Mouse (Mus musculus): ENCODE measurements around the gene Cd69. TPM values are rescaled to one million over a fixed set of nuclear protein-coding genes. Genes with fewer than 3 reads are reported as not detected.

Cd69 gene
- polyA plus RNA-seq (2015; fragmentation: Nextera tagmentation; extraction: Ambion mirVana), result 0.13 and 0.56 TPM in 2 replicates

GRCm38 (mm10) chr6:129275220-129275619 lies at the start of gene Cd69:
Cd69 (minus strand) TSS chr6:129275436.
- Histone ChIP-seq H3K4me2 (no peak within 1 kb of the TSS), H3K4me1 (no peaks in the 10 kb centered on the region), H3K36me3 (no peaks in the 10 kb centered on the region), H3K9ac (no peak within 1 kb of the TSS), H3K27me3 (no peaks in the 10 kb centered on the region), H3K9me3 (no peaks in the 10 kb centered on the region), H3K4me3 (no peak within 1 kb of the TSS), H3K27ac (no peak within 1 kb of the TSS)
- WGBS, result 79% methylated on average over 9 of the region's 9 CpGs
- ATAC-seq (ENCODE audit: insufficient number of reproducible peaks, low FRiP score, low TSS enrichment, low read depth), result no peak

- H3K4me2 ChIP-seq, result no peak overlapping the region
- no peaks in the 10 kb centered on the region for H3K4me1 ChIP-seq
- no peak overlapping the region for H3K9ac ChIP-seq
- no peaks in the 10 kb centered on the region for H3K9me3 ChIP-seq
- ATAC-seq (ENCODE audit: insufficient number of reproducible peaks, low FRiP score, low TSS enrichment, low read depth), result no peak
- H3K4me3 ChIP-seq, result no peak overlapping the region
- H3K27ac ChIP-seq, result no peak overlapping the region
- no peaks in the 10 kb centered on the region for H3K27me3 ChIP-seq
- no peaks in the 10 kb centered on the region for H3K36me3 ChIP-seq
- 69% methylated on average over 4 of the region's 4 CpGs for WGBS
Measured at GRCm38 (mm10) chr6:129319331-129319730, 44.1 kb upstream of the Cd69 start.

- Histone ChIP-seq H3K4me3 (no peak overlapping the region), H3K4me2 (no peak overlapping the region), H3K36me3 (no peaks in the 10 kb centered on the region), H3K9ac (no peak overlapping the region), H3K27ac (no peak overlapping the region), H3K27me3 (no peaks in the 10 kb centered on the region), H3K4me1 (no peaks in the 10 kb centered on the region), H3K9me3 (no peaks in the 10 kb centered on the region)
- no peak for ATAC-seq (ENCODE audit: insufficient number of reproducible peaks, low FRiP score, low TSS enrichment, low read depth)
- WGBS, result 38% methylated on average over 1 of the region's 1 CpGs
Measured at GRCm38 (mm10) chr6:129318395-129318794, 43.2 kb upstream of the Cd69 start.

GRCm38 (mm10) chr6:129316463-129316862 lies 41.2 kb upstream of the Cd69 start:
- H3K36me3 ChIP-seq, result no peaks in the 10 kb centered on the region
- no peak overlapping the region for H3K27ac ChIP-seq
- no peak for ATAC-seq (ENCODE audit: insufficient number of reproducible peaks, low FRiP score, low TSS enrichment, low read depth)
- no peaks in the 10 kb centered on the region for H3K9me3 ChIP-seq
- no peak overlapping the region for H3K4me2 ChIP-seq
- WGBS, result 66% methylated on average over 2 of the region's 2 CpGs
- H3K9ac ChIP-seq, result no peak overlapping the region
- no peaks in the 10 kb centered on the region for H3K4me1 ChIP-seq
- H3K27me3 ChIP-seq, result no peaks in the 10 kb centered on the region
- H3K4me3 ChIP-seq, result no peak overlapping the region

- 83% methylated on average over 1 of the region's 1 CpGs for WGBS
- Histone ChIP-seq H3K9me3 (no peaks in the 10 kb centered on the region), H3K36me3 (no peaks in the 10 kb centered on the region), H3K4me1 (no peaks in the 10 kb centered on the region), H3K4me2 (no peak overlapping the region), H3K9ac (no peak overlapping the region), H3K4me3 (no peak overlapping the region), H3K27ac (no peak overlapping the region), H3K27me3 (no peaks in the 10 kb centered on the region)
- ATAC-seq (ENCODE audit: insufficient number of reproducible peaks, low FRiP score, low TSS enrichment, low read depth), result no peak
Measured at GRCm38 (mm10) chr6:129315698-129316097, 40.5 kb upstream of the Cd69 start.

- WGBS, result 79% methylated on average over 3 of the region's 3 CpGs
- no peaks in the 10 kb centered on the region for H3K36me3 ChIP-seq
- H3K4me1 ChIP-seq, result no peaks in the 10 kb centered on the region
- H3K4me3 ChIP-seq, result no peak overlapping the region
- no peak overlapping the region for H3K9ac ChIP-seq
- H3K9me3 ChIP-seq, result no peaks in the 10 kb centered on the region
- H3K4me2 ChIP-seq, result no peak overlapping the region
- no peak for ATAC-seq (ENCODE audit: insufficient number of reproducible peaks, low FRiP score, low TSS enrichment, low read depth)
- no peak overlapping the region for H3K27ac ChIP-seq
- no peaks in the 10 kb centered on the region for H3K27me3 ChIP-seq
Measured at GRCm38 (mm10) chr6:129314655-129315168, 39.5 kb upstream of the Cd69 start.

- H3K9me3 ChIP-seq, result no peaks in the 10 kb centered on the region
- H3K27ac ChIP-seq, result no peak overlapping the region
- ATAC-seq (ENCODE audit: insufficient number of reproducible peaks, low FRiP score, low TSS enrichment, low read depth), result no peak
- 56% methylated on average over 3 of the region's 3 CpGs for WGBS
- no peaks in the 10 kb centered on the region for H3K36me3 ChIP-seq
- no peak overlapping the region for H3K9ac ChIP-seq
- no peaks in the 10 kb centered on the region for H3K27me3 ChIP-seq
- no peaks in the 10 kb centered on the region for H3K4me1 ChIP-seq
- no peak overlapping the region for H3K4me2 ChIP-seq
- no peak overlapping the region for H3K4me3 ChIP-seq
Measured at GRCm38 (mm10) chr6:129312499-129312898, 37.3 kb upstream of the Cd69 start.

- Histone ChIP-seq H3K36me3 (no peaks in the 10 kb centered on the region), H3K4me2 (no peak overlapping the region), H3K4me1 (no peaks in the 10 kb centered on the region), H3K4me3 (no peak overlapping the region), H3K27me3 (no peaks in the 10 kb centered on the region), H3K9me3 (no peaks in the 10 kb centered on the region), H3K27ac (no peak overlapping the region), H3K9ac (no peak overlapping the region)
- WGBS, result 55% methylated on average over 1 of the region's 1 CpGs
- no peak for ATAC-seq (ENCODE audit: insufficient number of reproducible peaks, low FRiP score, low TSS enrichment, low read depth)
Measured at GRCm38 (mm10) chr6:129304180-129304579, 28.9 kb upstream of the Cd69 start.

GRCm38 (mm10) chr6:129288708-129289107 lies 13.5 kb upstream of the Cd69 start:
- no peak overlapping the region for H3K4me3 ChIP-seq
- no peak overlapping the region for H3K9ac ChIP-seq
- H3K27ac ChIP-seq, result no peak overlapping the region
- H3K4me1 ChIP-seq, result no peaks in the 10 kb centered on the region
- ATAC-seq (ENCODE audit: insufficient number of reproducible peaks, low FRiP score, low TSS enrichment, low read depth), result no peak
- no peaks in the 10 kb centered on the region for H3K27me3 ChIP-seq
- no peaks in the 10 kb centered on the region for H3K9me3 ChIP-seq
- no peak overlapping the region for H3K4me2 ChIP-seq
- no peaks in the 10 kb centered on the region for H3K36me3 ChIP-seq

GRCm38 (mm10) chr6:129284384-129285104 lies 9.3 kb upstream of the Cd69 start:
- no peak overlapping the region for H3K4me2 ChIP-seq
- no peaks in the 10 kb centered on the region for H3K27me3 ChIP-seq
- no peak overlapping the region for H3K9ac ChIP-seq
- no peak overlapping the region for H3K27ac ChIP-seq
- WGBS, result 64% methylated on average over 7 of the region's 7 CpGs
- no peak for ATAC-seq (ENCODE audit: insufficient number of reproducible peaks, low FRiP score, low TSS enrichment, low read depth)
- no peaks in the 10 kb centered on the region for H3K36me3 ChIP-seq
- H3K4me3 ChIP-seq, result no peak overlapping the region
- H3K4me1 ChIP-seq, result no peaks in the 10 kb centered on the region
- no peaks in the 10 kb centered on the region for H3K9me3 ChIP-seq

- Histone ChIP-seq H3K27me3 (no peaks in the 10 kb centered on the region), H3K4me1 (no peaks in the 10 kb centered on the region), H3K36me3 (no peaks in the 10 kb centered on the region), H3K4me3 (no peak overlapping the region), H3K9me3 (no peaks in the 10 kb centered on the region), H3K9ac (no peak overlapping the region), H3K27ac (no peak overlapping the region), H3K4me2 (no peak overlapping the region)
- no peak for ATAC-seq (ENCODE audit: insufficient number of reproducible peaks, low FRiP score, low TSS enrichment, low read depth)
- 71% methylated on average over 3 of the region's 3 CpGs for WGBS
Measured at GRCm38 (mm10) chr6:129283271-129283670, 8.0 kb upstream of the Cd69 start.

- H3K9me3 ChIP-seq, result no peaks in the 10 kb centered on the region
- no peak overlapping the region for H3K4me3 ChIP-seq
- ATAC-seq (ENCODE audit: insufficient number of reproducible peaks, low FRiP score, low TSS enrichment, low read depth), result no peak
- no peaks in the 10 kb centered on the region for H3K27me3 ChIP-seq
- no peaks in the 10 kb centered on the region for H3K4me1 ChIP-seq
- no peak overlapping the region for H3K27ac ChIP-seq
- no peak overlapping the region for H3K9ac ChIP-seq
- WGBS, result 87% methylated on average over 2 of the region's 2 CpGs
- no peaks in the 10 kb centered on the region for H3K36me3 ChIP-seq
- no peak overlapping the region for H3K4me2 ChIP-seq
Measured at GRCm38 (mm10) chr6:129276483-129276882, 1.2 kb upstream of the Cd69 start.

Data from limb, embryonic 15.5 days (tissue).